Mouse (Mus musculus) heart, embryonic 14.5 days (tissue): Measurements from ENCODE around the gene Gramd1c. TPM values are rescaled to one million over a fixed set of nuclear protein-coding genes. Genes with fewer than 3 reads are reported as not detected.

ENCODE experiments used
- ATAC-seq: fragments of 200-750 bp; cut with Nextera tagmentation; 2 replicates; pipeline ENCODE4 v1.8.0; 2017; ENCODE audit warnings: low read depth, moderate TSS enrichment; ENCODE audit not compliant: insufficient number of reproducible peaks, insufficient read depth, low FRiP score
- H3K27ac ChIP-seq, 2 experiments: fragments of 200-500 bp in 1 of 2; fragments of 300-500 bp in 1 of 2; sonication (generic) in 1 of 2; replicated peaks in 1 of 2; 2 replicates each; pipeline ENCODE4 v1.5.1; 2012 to 2014; ENCODE audit warnings: low read depth in 2 of 2, low read length in 2 of 2, control low read depth in 1 of 2, mild to moderate bottlenecking in 1 of 2, mixed read lengths in 1 of 2; ENCODE audit not compliant: control insufficient read depth in 1 of 2, insufficient read depth in 1 of 2
- H3K27me3 ChIP-seq: fragments of 300-500 bp; sonication (generic); 2 replicates; pipeline ENCODE4 v1.6.1; 2014; ENCODE audit warnings: mild to moderate bottlenecking, low read length, control low read depth; ENCODE audit not compliant: control insufficient read depth, insufficient read depth
- H3K36me3 ChIP-seq: fragments of 300-500 bp; sonication (generic); 2 replicates; pipeline ENCODE4 v1.6.1; 2014; ENCODE audit warnings: mild to moderate bottlenecking, control low read depth, low read length, mixed read lengths; ENCODE audit not compliant: control insufficient read depth, insufficient read depth
- H3K4me1 ChIP-seq, 2 experiments: fragments of 200-500 bp in 1 of 2; fragments of 300-500 bp in 1 of 2; sonication (generic) in 1 of 2; 2 replicates each; pipeline ENCODE4 v1.6.1; 2012 to 2014; ENCODE audit warnings: low read length in 2 of 2, control low read depth in 1 of 2, mixed read lengths in 1 of 2; ENCODE audit not compliant: control insufficient read depth in 2 of 2, insufficient read depth in 2 of 2
- H3K4me2 ChIP-seq: fragments of 300-500 bp; sonication (generic); 2 replicates; pipeline ENCODE4 v1.6.1; 2014; ENCODE audit warnings: mild to moderate bottlenecking, low read length
- H3K4me3 ChIP-seq, 2 experiments: fragments of 200-500 bp in 1 of 2; fragments of 300-500 bp in 1 of 2; sonication (generic) in 1 of 2; 2 replicates each; pipeline ENCODE4 v1.5.1; 2012 to 2014; ENCODE audit warnings: low read length in 2 of 2, mild to moderate bottlenecking in 2 of 2, control low read depth in 1 of 2, low read depth in 1 of 2, moderate library complexity in 1 of 2; ENCODE audit not compliant: control insufficient read depth in 1 of 2, insufficient read depth in 1 of 2
- H3K9ac ChIP-seq: fragments of 300-500 bp; sonication (generic); 2 replicates; pipeline ENCODE4 v1.6.1; 2014; ENCODE audit warnings: mild to moderate bottlenecking, low read length
- H3K9me3 ChIP-seq: fragments of 300-500 bp; sonication (generic); 2 replicates; pipeline ENCODE4 v1.6.1; 2016; ENCODE audit warnings: low read length, control low read depth; ENCODE audit not compliant: control insufficient read depth
- WGBS: fragments of 180-500 bp; shearing (Covaris S2); extraction: QIAGEN DNeasy Blood & Tissue Kit; methylation state at CpG from one replicate; pipeline ENCODE4 v1.1.7; 2014; 5-methylcytosine and 5-hydroxymethylcytosine counted together
- microRNA-seq: library from miRNA; unstranded; fragments of <30 nt; microRNA quantifications from one replicate; pipeline ENCODE4, GENCODE M21; 2016
- polyA plus RNA-seq: library from polyadenylated mRNA; unstranded; fragments of >200 nt; fragmentation: Nextera tagmentation; extraction: Ambion mirVana; gene quantifications from 2 replicates; pipeline ENCODE4 v1.2.1, GENCODE M21; 2014

Gene Gramd1c
- polyA plus RNA-seq, 1 experiment from 2014 or later: 6.8 TPM

GRCm38 (mm10) chr16:43933041-43933440 lies 130.1 kb downstream of the Gramd1c start:
- 74% methylated on average over 6 of the region's 6 CpGs for WGBS
- no peaks in the 10 kb centered on the region for H3K9me3 ChIP-seq
- no peaks in the 10 kb centered on the region for H3K36me3 ChIP-seq
- no peak overlapping the region for H3K27ac ChIP-seq
- no peak overlapping the region for H3K4me3 ChIP-seq
- no peak for ATAC-seq
- H3K4me1 ChIP-seq: no peaks in the 10 kb centered on the region; a peak in 1 of 4 replicates
- H3K4me2 ChIP-seq: no peak overlapping the region
- H3K9ac ChIP-seq: no peak overlapping the region
- H3K27me3 ChIP-seq: no peaks in the 10 kb centered on the region

- Histone ChIP-seq H3K27ac (no peak overlapping the region), H3K4me2 (no peak overlapping the region), H3K4me3 (no peak overlapping the region), H3K9ac (no peak overlapping the region), H3K36me3 (no peaks in the 10 kb centered on the region), H3K27me3 (no peaks in the 10 kb centered on the region), H3K4me1 (no peaks in the 10 kb centered on the region; a peak in 1 of 4 replicates), H3K9me3 (no peaks in the 10 kb centered on the region)
- 81% methylated on average over 7 of the region's 7 CpGs for WGBS
- ATAC-seq: no peak
Measured at GRCm38 (mm10) chr16:43932319-43932718, 130.8 kb downstream of the Gramd1c start.

- Histone ChIP-seq H3K36me3 (no peaks in the 10 kb centered on the region), H3K27ac (no peak overlapping the region), H3K4me2 (no peak overlapping the region), H3K9me3 (no peaks in the 10 kb centered on the region), H3K4me1 (no peaks in the 10 kb centered on the region; a peak in 1 of 4 replicates), H3K4me3 (no peak overlapping the region), H3K9ac (no peak overlapping the region), H3K27me3 (no peaks in the 10 kb centered on the region)
- no peak for ATAC-seq
- whole genome bisulfite sequencing: 81% methylated on average over 3 of the region's 3 CpGs
Measured at GRCm38 (mm10) chr16:43931502-43931901, 131.6 kb downstream of the Gramd1c start.

- no peaks in the 10 kb centered on the region; a peak in 1 of 4 replicates for H3K4me1 ChIP-seq
- H3K9me3 ChIP-seq: no peaks in the 10 kb centered on the region
- H3K27me3 ChIP-seq: no peaks in the 10 kb centered on the region
- ATAC-seq: no peak
- no peak overlapping the region for H3K27ac ChIP-seq
- H3K9ac ChIP-seq: no peak overlapping the region
- no peaks in the 10 kb centered on the region for H3K36me3 ChIP-seq
- H3K4me3 ChIP-seq: no peak overlapping the region
- H3K4me2 ChIP-seq: no peak overlapping the region
Measured at GRCm38 (mm10) chr16:43930577-43930976, 132.6 kb downstream of the Gramd1c start.

Small RNA genes lying within 50 kb of the gene (microRNA-seq; reads per million reads assigned to microRNA genes)
- not detected for gene Mir3470b

Other genes starting within 250 kb of the Gramd1c start
- 6.9 and 9.4 TPM in 2 replicates for gene Ccdc191, start 173.5 kb downstream of the Gramd1c start, polyA plus RNA-seq
- gene Qtrt2, start 136.5 kb downstream of the Gramd1c start, polyA plus RNA-seq: 19.0 and 19.5 TPM in 2 replicates
- 1.3 and 1.6 TPM in 2 replicates for gene Zdhhc23, start 83.6 kb downstream of the Gramd1c start, polyA plus RNA-seq
- 45.4 and 54.9 TPM in 2 replicates for gene Atp6v1a, start 76.4 kb upstream of the Gramd1c start, polyA plus RNA-seq
- 45.4 and 46.6 TPM in 2 replicates for gene Naa50, start 76.5 kb upstream of the Gramd1c start, polyA plus RNA-seq
- 4.1 and 4.7 TPM in 2 replicates for gene Usf3, start 109.9 kb upstream of the Gramd1c start, polyA plus RNA-seq